Mouse (Mus musculus) kidney, adult 2 months (tissue): Measurements from ENCODE around the gene Dpm2. TPM values are rescaled to one million over a fixed set of nuclear protein-coding genes. Genes with fewer than 3 reads are reported as not detected.
A peak's percentile ranks its signal among the peaks of the same experiment; 100 is the strongest.

ENCODE experiments used
- DNase-seq: peaks from one replicate; pipeline ENCODE4 v3.0.0; 2021
- H3K27ac ChIP-seq: fragments of 200-500 bp; 2 replicates; pipeline ENCODE4 v1.5.1; 2012; ENCODE audit warnings: low read depth, low read length, control low read depth, inconsistent platforms; ENCODE audit not compliant: insufficient read depth
- H3K27me3 ChIP-seq: fragments of 200-500 bp; replicated peaks from 2 replicates; pipeline ENCODE4 v1.6.1; 2012; ENCODE audit warnings: mild to moderate bottlenecking, moderate library complexity, low read length, inconsistent platforms; ENCODE audit not compliant: control insufficient read depth, insufficient read depth
- H3K36me3 ChIP-seq: fragments of 200-500 bp; 2 replicates; pipeline ENCODE4 v1.6.1; 2012; ENCODE audit warnings: mild to moderate bottlenecking, moderate library complexity, low read length, inconsistent platforms; ENCODE audit not compliant: control insufficient read depth, insufficient read depth
- H3K4me1 ChIP-seq: fragments of 200-500 bp; 2 replicates; pipeline ENCODE4 v1.6.1; 2011; ENCODE audit warnings: low read length; ENCODE audit not compliant: control insufficient read depth, insufficient read depth
- H3K4me3 ChIP-seq: fragments of 200-500 bp; 2 replicates; pipeline ENCODE4 v1.5.1; 2011; ENCODE audit warnings: mild to moderate bottlenecking, low read depth, low read length, control low read depth; ENCODE audit not compliant: insufficient read depth
- CTCF ChIP-seq: fragments of 200-500 bp; conservative IDR thresholded peaks from 2 replicates; pipeline ENCODE4 v1.5.1; 2011; ENCODE audit warnings: low read depth, mild to moderate bottlenecking, control low read depth, low read length, moderate library complexity, mixed read lengths; ENCODE audit not compliant: insufficient read depth, insufficient read length
- POLR2A ChIP-seq: fragments of 200-500 bp; IDR thresholded peaks from one replicate; pipeline ENCODE4 v1.6.1; 2011; ENCODE audit warnings: low read depth, low read length, control low read depth
- WGBS: fragments of 180-500 bp; shearing (Covaris S2); methylation state at CpG from one replicate; pipeline ENCODE4 v1.1.7; 2018; 5-methylcytosine and 5-hydroxymethylcytosine counted together
- polyA plus RNA-seq: library from polyadenylated mRNA; depleted of rRNA; stranded (reverse); fragments of >200 nt; gene quantifications from 2 replicates; pipeline ENCODE4 v1.2.3, GENCODE M21; 2012

Dpm2 gene
- polyA plus RNA-seq, 1 experiment = 138 TPM

DNA sequence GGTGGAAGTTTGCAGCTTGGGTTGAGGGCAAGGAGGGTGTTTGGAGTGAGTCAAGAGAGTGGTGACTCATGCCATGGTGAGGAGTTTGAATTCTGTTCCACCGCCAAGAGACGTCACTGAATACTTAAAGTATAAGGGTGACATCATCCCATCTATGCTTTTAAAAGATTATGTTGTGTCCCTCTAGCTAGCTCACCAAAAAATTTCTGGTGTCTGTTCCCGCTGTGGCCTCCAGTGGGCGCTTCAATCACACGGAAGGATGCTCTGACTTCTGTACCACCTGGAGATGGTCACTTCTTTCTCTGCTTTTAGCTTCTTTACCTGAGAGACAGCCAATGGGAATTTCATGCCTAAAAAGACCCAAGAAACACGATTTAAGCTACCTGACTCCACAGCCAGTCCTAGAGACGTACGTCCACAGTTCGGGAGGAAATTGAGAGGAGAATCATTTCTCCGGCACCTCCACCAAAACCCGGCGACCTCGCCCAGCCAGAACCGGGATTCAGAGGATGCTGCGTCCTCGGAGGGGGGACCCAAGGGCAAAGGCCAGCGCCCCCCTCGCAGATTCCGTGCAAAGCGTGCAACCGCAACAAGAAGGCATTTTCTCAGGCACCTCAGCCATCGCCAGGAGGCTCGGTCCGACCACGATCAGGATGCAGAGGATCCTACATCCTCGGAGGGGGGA, 4.4 kb downstream of the Dpm2 start:
- DNase-seq = peak; percentile 57
- Histone ChIP-seq H3K4me1 (peaks cover 3% of the 10 kb centered on the region; the same call in 1 of the 2 replicates), H3K4me3 (no peak overlapping the region), H3K27me3 (no peaks in the 10 kb centered on the region), H3K27ac (no peak overlapping the region), H3K36me3 (no peaks in the 10 kb centered on the region)
- TF ChIP-seq POLR2A = no peak
- peak; percentile 76 for TF ChIP-seq CTCF
- WGBS = 5% methylated on average over 26 of the region's 26 CpGs

DNA sequence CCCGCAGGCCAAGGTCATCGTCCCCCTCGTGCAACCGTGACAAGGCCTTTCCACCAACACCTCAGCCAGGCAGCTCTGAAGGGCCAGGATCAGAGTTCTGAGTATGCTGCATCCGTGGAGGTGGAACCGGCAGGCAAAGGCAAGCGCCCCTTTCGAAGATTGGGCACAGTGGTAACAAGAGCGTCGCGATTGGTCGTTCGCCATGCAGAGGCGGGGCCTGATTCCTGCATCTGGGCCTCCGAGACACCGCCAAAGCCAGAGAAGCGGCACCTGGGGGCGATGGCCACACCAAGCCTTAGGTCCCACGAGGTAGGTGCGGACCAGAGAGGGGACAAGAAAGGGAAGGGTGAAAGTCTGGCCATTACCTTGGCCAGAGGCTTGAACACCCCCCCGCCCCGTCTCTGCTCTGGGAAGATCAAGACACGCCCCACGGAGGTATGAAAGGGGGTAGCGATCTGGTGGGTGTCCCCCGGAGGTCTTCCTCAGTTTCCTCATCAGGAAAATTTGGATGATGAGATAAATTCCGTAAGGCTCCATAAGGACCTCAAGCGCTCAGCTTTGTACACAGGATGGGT, 5.0 kb downstream of the Dpm2 start, which contains the start of gene 9430097D07Rik:
TSS of gene 9430097D07Rik (minus strand) at position 99 of the 575 bp plus-strand sequence.
- no peak within 1 kb of the TSS for H3K4me3 ChIP-seq
- peaks cover 3% of the 10 kb centered on the region; the same call in 1 of the 2 replicates for H3K4me1 ChIP-seq
- no peak for DNase-seq
- H3K36me3 ChIP-seq = no peaks in the 10 kb centered on the region
- TF ChIP-seq CTCF (no peak), POLR2A (no peak)
- 18% methylated on average over 28 of the region's 28 CpGs for WGBS
- H3K27ac ChIP-seq = no peak within 1 kb of the TSS
- no peaks in the 10 kb centered on the region for H3K27me3 ChIP-seq

DNA sequence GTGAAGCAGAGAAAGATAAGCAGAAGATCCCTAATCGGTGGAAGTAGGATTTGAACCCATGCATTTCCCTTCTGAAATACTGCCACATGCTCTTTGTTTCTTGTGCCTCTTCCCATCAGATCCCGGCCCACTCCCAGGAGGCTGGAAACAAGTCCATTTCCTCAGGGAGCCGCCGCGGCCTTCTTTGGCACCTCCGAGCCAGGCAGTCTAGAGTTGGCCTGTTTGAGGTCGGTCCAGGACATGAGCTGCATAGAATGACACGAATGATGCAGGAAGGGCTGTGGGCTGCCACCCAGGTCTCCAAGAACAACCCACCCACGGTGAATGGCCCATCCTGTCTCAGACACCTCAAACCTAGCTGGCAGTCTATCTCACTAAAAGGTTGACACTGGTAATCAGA, 5.9 kb downstream of the Dpm2 start:
- H3K4me3 ChIP-seq = no peak overlapping the region
- H3K36me3 ChIP-seq = no peaks in the 10 kb centered on the region
- WGBS = 88% methylated on average over 9 of the region's 9 CpGs
- H3K4me1 ChIP-seq = no peaks in the 10 kb centered on the region
- H3K27me3 ChIP-seq = no peaks in the 10 kb centered on the region
- DNase-seq = no peak
- TF ChIP-seq POLR2A (no peak), CTCF (no peak)
- no peak overlapping the region for H3K27ac ChIP-seq

DNA sequence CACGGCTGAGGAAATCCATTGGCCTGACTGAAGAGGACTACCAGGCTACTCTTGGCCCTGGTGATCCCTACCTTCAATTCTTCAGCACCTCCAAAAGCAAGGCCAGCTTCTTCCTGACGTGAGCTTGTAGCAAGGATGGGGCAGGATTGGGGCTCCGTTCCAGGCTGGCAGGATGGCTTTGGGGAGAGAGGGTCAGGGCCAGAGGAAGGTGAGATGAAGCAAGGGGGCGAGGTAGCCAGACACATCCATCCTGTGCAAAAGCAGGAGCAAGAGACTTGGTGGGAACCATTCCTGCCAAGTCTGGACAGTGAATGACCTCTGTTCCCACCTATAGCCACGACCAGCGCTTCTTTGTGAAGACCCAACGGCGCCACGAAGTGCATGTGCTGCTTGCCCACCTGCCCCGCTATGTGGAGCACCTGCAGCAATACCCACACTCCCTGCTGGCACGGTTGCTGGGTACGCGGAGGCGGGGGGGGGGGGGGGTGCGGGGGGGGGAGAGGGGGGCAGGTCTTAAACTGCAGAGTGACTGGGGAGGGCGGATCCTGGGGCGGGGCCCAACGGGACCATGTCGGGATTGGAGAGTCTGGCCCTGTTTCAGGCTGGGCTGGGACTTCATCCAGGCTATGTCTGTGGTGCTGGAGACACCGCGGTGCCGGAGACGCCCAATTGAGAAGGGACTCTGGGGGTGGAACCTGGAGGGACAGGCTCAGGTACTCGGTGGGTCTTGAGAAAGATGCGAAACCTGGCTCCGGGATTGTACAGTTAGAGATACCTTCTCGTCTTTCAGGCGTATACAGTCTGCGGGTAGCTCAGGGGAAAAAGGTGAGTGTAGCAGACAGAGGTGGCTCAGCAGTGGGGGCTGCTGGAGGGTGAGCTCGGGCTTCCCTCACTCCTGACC, 7.7 kb downstream of the Dpm2 start:
- WGBS = 34% methylated on average over 25 of the region's 30 CpGs
- DNase-seq = peak; percentile 55
- Histone ChIP-seq H3K4me1 (no peaks in the 10 kb centered on the region), H3K27me3 (no peaks in the 10 kb centered on the region), H3K27ac (no peak overlapping the region), H3K36me3 (no peaks in the 10 kb centered on the region), H3K4me3 (no peak overlapping the region)
- TF ChIP-seq POLR2A (no peak), CTCF (no peak)

DNA sequence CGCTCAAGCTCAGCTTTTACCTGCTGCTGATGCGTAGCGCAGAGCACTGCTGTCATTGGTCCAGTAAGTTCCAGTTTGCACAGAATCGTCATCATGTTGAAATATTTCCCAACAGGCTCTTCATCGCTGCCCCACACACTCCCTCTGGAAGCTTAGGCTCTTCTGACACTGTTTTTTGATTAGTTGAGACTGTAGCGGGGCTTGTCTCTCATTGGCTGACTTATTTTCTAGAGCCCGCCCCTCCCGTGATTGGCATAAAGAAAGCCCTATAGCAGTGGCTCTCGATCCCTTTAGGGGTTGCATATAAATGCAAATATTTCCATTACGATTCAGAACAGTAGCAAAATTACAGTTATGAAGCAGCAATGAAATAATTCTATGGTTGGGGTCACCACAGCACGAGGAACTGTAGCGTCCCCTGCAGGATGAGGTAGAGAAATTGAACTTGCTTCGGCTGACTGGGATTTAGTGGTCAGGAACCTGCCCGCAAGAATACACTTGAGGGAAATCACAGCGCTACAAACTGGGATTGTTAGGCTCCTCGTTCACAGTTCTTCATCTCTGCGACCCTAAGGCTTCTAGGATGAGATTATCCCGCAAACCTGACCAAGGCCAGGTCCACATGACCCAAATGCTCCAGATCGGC, 10.9 kb downstream of the Dpm2 start:
- no peak overlapping the region for H3K27ac ChIP-seq
- peak; percentile 40 for DNase-seq
- no peak overlapping the region for H3K4me3 ChIP-seq
- H3K27me3 ChIP-seq = no peaks in the 10 kb centered on the region
- H3K36me3 ChIP-seq = no peaks in the 10 kb centered on the region
- H3K4me1 ChIP-seq = no peaks in the 10 kb centered on the region
- TF ChIP-seq POLR2A = no peak
- TF ChIP-seq CTCF = no peak
- WGBS = 49% methylated on average over 19 of the region's 19 CpGs

DNA sequence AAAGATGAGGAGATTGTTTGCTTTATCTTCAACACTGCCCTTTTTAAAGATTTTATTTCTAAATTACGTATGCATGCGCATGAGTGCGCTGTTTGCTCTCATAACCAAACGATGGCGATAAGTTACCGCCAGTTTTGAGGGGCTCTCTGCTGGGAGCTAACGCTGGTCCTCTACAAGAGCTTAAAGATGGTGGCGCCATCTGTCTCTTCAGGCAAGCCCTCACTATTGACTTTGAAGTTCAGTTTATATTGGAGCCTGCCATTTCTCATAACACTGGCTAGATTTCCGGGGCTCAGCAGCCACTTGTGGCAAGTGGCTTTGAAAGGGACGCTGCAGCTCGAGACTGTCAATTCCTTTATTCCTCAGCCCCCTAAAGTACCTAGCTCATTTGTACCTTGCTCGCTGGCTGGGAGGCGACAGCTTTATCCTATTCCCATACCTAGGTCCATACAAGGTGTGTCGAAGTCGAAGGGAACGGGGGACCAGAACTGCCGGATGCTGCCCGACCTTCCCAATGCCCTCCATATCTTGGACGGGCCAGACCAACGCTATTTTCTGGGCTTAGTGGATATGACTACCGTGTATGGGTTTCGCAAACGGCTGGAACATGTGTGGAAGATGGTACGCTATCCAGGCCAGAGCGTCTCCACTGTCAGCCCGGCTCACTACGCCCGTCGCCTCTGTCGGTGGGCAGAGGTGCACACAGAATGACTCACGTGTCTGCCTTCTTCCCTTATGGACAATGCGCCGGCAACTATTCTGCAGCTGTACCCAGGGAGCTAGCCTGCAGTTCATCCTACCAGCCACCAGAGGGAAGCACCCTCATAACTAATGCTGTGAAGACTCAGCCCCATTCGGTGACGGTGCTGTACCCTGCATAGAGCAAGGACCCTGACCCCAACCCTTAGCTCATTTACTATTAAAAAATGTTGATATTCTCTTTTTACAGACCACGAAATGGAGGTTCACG, 12.5 kb downstream of the Dpm2 start:
- 15% methylated on average over 37 of the region's 37 CpGs for WGBS
- no peak overlapping the region for H3K4me3 ChIP-seq
- H3K36me3 ChIP-seq = no peaks in the 10 kb centered on the region
- DNase-seq = peak; percentile 88
- H3K4me1 ChIP-seq = no peaks in the 10 kb centered on the region
- H3K27me3 ChIP-seq = no peaks in the 10 kb centered on the region
- no peak overlapping the region for H3K27ac ChIP-seq
- TF ChIP-seq CTCF (peak; percentile 99), POLR2A (no peak)
